8 mouse cellular contexts compared by ENCODE assay signal in genomic region chr11:88594804-88595611, GRCm38 (mm10).
DNase-seq lines count a peak whose midpoint lies in the region; ATAC-seq and TF ChIP-seq lines count a peak whose summit lies in the region.

No protein-coding gene starts in this region.

- peaks cover 45% of the 10 kb centered on the region for H3K4me1 ChIP-seq in heart, embryonic 16.5 days (ENCODE audit: control insufficient read depth, insufficient read depth, low read length)
- peaks cover 49% of the 10 kb centered on the region for H3K4me1 ChIP-seq in thymus, adult 2 months (replicated peaks; ENCODE audit: control insufficient read depth, insufficient read depth, low read length)
- peaks cover 33% of the 10 kb centered on the region for H3K4me1 ChIP-seq in hindbrain, embryonic 16.5 days (ENCODE audit: control insufficient read depth, insufficient read depth, low read depth, low read length)
- H3K4me1 ChIP-seq in stomach, embryonic 16.5 days (ENCODE audit: control insufficient read depth, insufficient read depth, low read length): peaks cover 20% of the 10 kb centered on the region

- no peak for TF ChIP-seq POLR2A in thymus, adult 2 months (IDR thresholded peaks at IDR 0.05; ENCODE audit: control insufficient read depth, extremely low read depth, insufficient read depth, low read length, poor library complexity)

- H3K9me3 ChIP-seq in heart, embryonic 16.5 days (replicated peaks; ENCODE audit: control insufficient read depth, low read length): no peaks in the 10 kb centered on the region
- H3K9me3 ChIP-seq in hindbrain, embryonic 16.5 days (ENCODE audit: control insufficient read depth, low read length): no peaks in the 10 kb centered on the region
- no peaks in the 10 kb centered on the region for H3K9me3 ChIP-seq in stomach, embryonic 16.5 days (replicated peaks; ENCODE audit: control insufficient read depth, low read length)

- no peaks in the 10 kb centered on the region for H3K27me3 ChIP-seq in heart, embryonic 16.5 days (ENCODE audit: control insufficient read depth, insufficient read depth, low read length)
- H3K27me3 ChIP-seq in thymus, adult 2 months (ENCODE audit: control insufficient read depth, insufficient read depth, low read length): no peaks in the 10 kb centered on the region
- H3K27me3 ChIP-seq in hindbrain, embryonic 16.5 days (replicated peaks; ENCODE audit: control insufficient read depth, insufficient read depth, low read length): no peaks in the 10 kb centered on the region
- no peaks in the 10 kb centered on the region for H3K27me3 ChIP-seq in stomach, embryonic 16.5 days (ENCODE audit: control insufficient read depth, insufficient read depth, low read length)

- H3K9ac ChIP-seq in heart, embryonic 16.5 days (ENCODE audit: low read length): no peak overlapping the region
- H3K9ac ChIP-seq in hindbrain, embryonic 16.5 days (ENCODE audit: low read depth, low read length): no peak overlapping the region
- 0 out of 2 replicates have a peak overlapping the region, but pooled peaks have one; percentile 31 for H3K9ac ChIP-seq in stomach, embryonic 16.5 days (ENCODE audit: low read length)

- 43% methylated on average over 13 of the region's 13 CpGs for WGBS in heart, embryonic 16.5 days
- 56% methylated on average over 13 of the region's 13 CpGs for WGBS in thymus, adult 2 months
- 54% methylated on average over 13 of the region's 13 CpGs for WGBS in hindbrain, embryonic 16.5 days
- 49% methylated on average over 13 of the region's 13 CpGs for WGBS in stomach, embryonic 16.5 days

- no peak overlapping the region for H3K4me2 ChIP-seq in heart, embryonic 16.5 days (ENCODE audit: low read depth, low read length)
- H3K4me2 ChIP-seq in hindbrain, embryonic 16.5 days (ENCODE audit: low read length): no peak overlapping the region
- no peak overlapping the region for H3K4me2 ChIP-seq in stomach, embryonic 16.5 days (ENCODE audit: low read depth, low read length)

- ATAC-seq in heart, embryonic 16.5 days (replicated peaks; ENCODE audit: extremely low read depth, insufficient read depth, low FRiP score): 0 out of 2 replicates have a peak, but pooled peaks have one; percentile 38
- no peak for ATAC-seq in hindbrain, embryonic 16.5 days
- no peak for ATAC-seq in stomach, embryonic 16.5 days (ENCODE audit: insufficient read depth, low FRiP score)

- no peak overlapping the region for H3K4me3 ChIP-seq in heart, embryonic 16.5 days (ENCODE audit: low read length)
- no peak overlapping the region for H3K4me3 ChIP-seq in thymus, adult 2 months (ENCODE audit: control insufficient read depth, insufficient read depth, low read length)
- H3K4me3 ChIP-seq in hindbrain, embryonic 16.5 days (ENCODE audit: low read length): no peak overlapping the region
- no peak overlapping the region for H3K4me3 ChIP-seq in stomach, embryonic 16.5 days (replicated peaks; ENCODE audit: low read length)

- H3K36me3 ChIP-seq in heart, embryonic 16.5 days (ENCODE audit: control insufficient read depth, insufficient read depth): 0 out of 2 replicates have a peak, but pooled peaks cover 1% of the 10 kb centered on the region
- no peaks in the 10 kb centered on the region for H3K36me3 ChIP-seq in thymus, adult 2 months (ENCODE audit: control insufficient read depth, insufficient read depth, low read length)
- no peaks in the 10 kb centered on the region for H3K36me3 ChIP-seq in hindbrain, embryonic 16.5 days (ENCODE audit: control insufficient read depth, insufficient read depth, low read length)
- H3K36me3 ChIP-seq in stomach, embryonic 16.5 days (ENCODE audit: control insufficient read depth, insufficient read depth, low read length): 0 out of 2 replicates have a peak, but pooled peaks cover under 1% of the 10 kb centered on the region

- no peak for TF ChIP-seq CTCF in thymus, adult 2 months (IDR thresholded peaks at IDR 0.05; ENCODE audit: borderline replicate concordance, control insufficient read depth, extremely low read depth, insufficient read depth, low read length, poor library complexity)

- H3K27ac ChIP-seq in heart, embryonic 16.5 days (ENCODE audit: low read length): peak overlapping the region; percentile 45
- peak overlapping the region; percentile 81 for H3K27ac ChIP-seq in thymus, adult 2 months (ENCODE audit: control insufficient read depth, insufficient read depth, low read length)
- peak overlapping the region; percentile 36; the same call in 1 of the 2 replicates for H3K27ac ChIP-seq in hindbrain, embryonic 16.5 days (ENCODE audit: low read depth, low read length)
- H3K27ac ChIP-seq in stomach, embryonic 16.5 days (ENCODE audit: low read length): no peak overlapping the region; the same call in 1 of the 2 replicates

- DNase-seq in heart, adult 8-10 months (ENCODE audit: low spot score): no peak
- no peak for DNase-seq in thymus, adult 2 months
- DNase-seq in thymus, postnatal 10 days (ENCODE audit: low spot score in 2 of 2): no peak
- no peak for DNase-seq in adrenal gland, postnatal 4 days (ENCODE audit: low spot score in 2 of 2)
- DNase-seq in adrenal gland, adult (ENCODE audit: inconsistent age in 2 of 2, low spot score in 1 of 2): no peak
